Mouse (Mus musculus) midbrain, embryonic 11.5 days (tissue): ENCODE measurements around the gene Rnf133. TPM values are rescaled to one million over a fixed set of nuclear protein-coding genes. Genes with fewer than 3 reads are reported as not detected.

Experiments
- polyA plus RNA-seq: library from polyadenylated mRNA; unstranded; fragments of >200 nt; fragmentation: Nextera tagmentation; extraction: Ambion mirVana; gene quantifications from 2 replicates; pipeline ENCODE4 v1.2.1, GENCODE M21; 2014

Rnf133 gene
- polyA plus RNA-seq, 1 experiment from 2014 or later = not detected

Other genes with a start within 250 kb of the Rnf133 start
- gene Rnf148, start 4.8 kb upstream of the Rnf133 start, polyA plus RNA-seq = not detected in 2 replicates
- gene Cadps2, start 189.1 kb upstream of the Rnf133 start, polyA plus RNA-seq = 2.6 and 3.2 TPM in 2 replicates